Comparison of ENCODE assay signal across 18 mouse cellular contexts in genomic region chr5:149503423-149504175, GRCm38 (mm10). TPM values are rescaled to one million over a fixed set of nuclear protein-coding genes. Genes with fewer than 3 reads are reported as not detected.
A peak's percentile ranks its signal among the peaks of the same experiment; 100 is the strongest.
DNase-seq lines count a peak whose midpoint lies in the region; ATAC-seq and TF ChIP-seq lines count a peak whose summit lies in the region.
"Had no signal": no experiment of that assay in that cellular context is flagged by ENCODE, and none has a peak within 500 bp of the region (broad histone marks: within the 10 kb centered on the region; RNA-seq: fewer than 3 reads in every experiment).

No protein-coding gene starts in this region.

- H3K9me3 ChIP-seq in forebrain, postnatal 0 days (ENCODE audit: low read length): no peaks in the 10 kb centered on the region
- H3K9me3 ChIP-seq in hindbrain, postnatal 0 days (ENCODE audit: low read length): no peaks in the 10 kb centered on the region
- H3K9me3 ChIP-seq in midbrain, embryonic 16.5 days (replicated peaks; ENCODE audit: control insufficient read depth, low read length, poor library complexity, severe bottlenecking): no peaks in the 10 kb centered on the region
- H3K9me3 ChIP-seq: embryonic facial prominence, embryonic 10.5 days; limb, embryonic 13.5 days had no signal

- peak; percentile 79 for ATAC-seq in forebrain, postnatal 0 days
- peak; percentile 39; the same call in 1 of the 2 replicates for ATAC-seq in hindbrain, postnatal 0 days
- ATAC-seq in midbrain, embryonic 16.5 days: no peak
- ATAC-seq in megakaryocyte, adult 5-6 weeks (ENCODE audit: poor library complexity, severe bottlenecking): no peak
- ATAC-seq: Patski had no signal

- no peak overlapping the region for H3K9ac ChIP-seq in forebrain, postnatal 0 days
- H3K9ac ChIP-seq in hindbrain, postnatal 0 days (replicated peaks; ENCODE audit: low read length): no peak overlapping the region
- no peak overlapping the region for H3K9ac ChIP-seq in midbrain, embryonic 16.5 days (ENCODE audit: low read depth, low read length)
- H3K9ac ChIP-seq: limb, embryonic 13.5 days had no signal

- TF ChIP-seq CTCF in forebrain, postnatal 0 days (IDR thresholded peaks at IDR 0.05; ENCODE audit: low read depth): no peak
- no peak for TF ChIP-seq CTCF in hindbrain, postnatal 0 days (IDR thresholded peaks at IDR 0.05; ENCODE audit: low read depth)

- DNase-seq in left cerebral cortex, postnatal 4 days: peak; percentile 59
- DNase-seq in left cerebral cortex, adult 11 months (ENCODE audit: low spot score): no peak
- peak; percentile 75 for DNase-seq in forebrain, postnatal 0 days
- DNase-seq in hindbrain, postnatal 0 days (ENCODE audit: low spot score): peak; percentile 43
- no peak for DNase-seq in kidney, adult 9 months
- DNase-seq in liver: no peak
- DNase-seq: adrenal gland, adult 8-10 months; heart, adult 18-20 months; lung, adult 2 months; thymus, adult 18-20 months had no signal

- WGBS in forebrain, postnatal 0 days: 36% methylated on average over 23 of the region's 23 CpGs
- 50% methylated on average over 23 of the region's 23 CpGs for WGBS in hindbrain, postnatal 0 days
- 50% methylated on average over 23 of the region's 23 CpGs for WGBS in midbrain, embryonic 16.5 days

- peak overlapping the region; percentile 81 for H3K27ac ChIP-seq in forebrain, postnatal 0 days (ENCODE audit: low read depth, low read length)
- peak overlapping the region; percentile 62 for H3K27ac ChIP-seq in hindbrain, postnatal 0 days
- H3K27ac ChIP-seq in midbrain, embryonic 16.5 days (ENCODE audit: low read length): peak overlapping the region; percentile 32
- H3K27ac ChIP-seq: embryonic facial prominence, embryonic 10.5 days; kidney, postnatal 0 days; limb, embryonic 13.5 days had no signal

- H3K36me3 ChIP-seq in forebrain, postnatal 0 days (ENCODE audit: insufficient read depth): no peaks in the 10 kb centered on the region
- no peaks in the 10 kb centered on the region for H3K36me3 ChIP-seq in hindbrain, postnatal 0 days (ENCODE audit: insufficient read depth, low read length)
- H3K36me3 ChIP-seq in midbrain, embryonic 16.5 days (ENCODE audit: control insufficient read depth, insufficient read depth, low read length): no peaks in the 10 kb centered on the region
- H3K36me3 ChIP-seq: embryonic facial prominence, embryonic 10.5 days; limb, embryonic 13.5 days had no signal

- no peaks in the 10 kb centered on the region for H3K27me3 ChIP-seq in forebrain, postnatal 0 days (ENCODE audit: insufficient read depth, low read length)
- H3K27me3 ChIP-seq in hindbrain, postnatal 0 days (ENCODE audit: insufficient read depth, low read length): no peaks in the 10 kb centered on the region
- no peaks in the 10 kb centered on the region for H3K27me3 ChIP-seq in midbrain, embryonic 16.5 days (ENCODE audit: control insufficient read depth, insufficient read depth, low read depth, low read length)
- H3K27me3 ChIP-seq: CH12.LX; limb, embryonic 13.5 days; Patski had no signal

- H3K4me3 ChIP-seq in forebrain, postnatal 0 days (ENCODE audit: low read depth, low read length): no peak overlapping the region
- no peak overlapping the region for H3K4me3 ChIP-seq in hindbrain, postnatal 0 days (ENCODE audit: low read length)
- H3K4me3 ChIP-seq in midbrain, embryonic 16.5 days (ENCODE audit: low read depth, low read length): no peak overlapping the region
- H3K4me3 ChIP-seq: embryonic facial prominence, embryonic 10.5 days; limb, embryonic 13.5 days had no signal

- intact Hi-C loops in left cerebral cortex, postnatal 4 days (cut with DNase I): no loop called here

- peaks cover 7% of the 10 kb centered on the region for H3K4me1 ChIP-seq in forebrain, postnatal 0 days (ENCODE audit: insufficient read depth)
- H3K4me1 ChIP-seq in hindbrain, postnatal 0 days (ENCODE audit: insufficient read depth, low read length): peaks cover 8% of the 10 kb centered on the region; the same call in 1 of the 2 replicates
- H3K4me1 ChIP-seq in midbrain, embryonic 16.5 days (ENCODE audit: control insufficient read depth, insufficient read depth, low read length): peaks cover 11% of the 10 kb centered on the region; the same call in 1 of the 2 replicates
- H3K4me1 ChIP-seq: limb, embryonic 13.5 days had no signal

- peak overlapping the region; percentile 18 for H3K4me2 ChIP-seq in forebrain, postnatal 0 days (ENCODE audit: low read depth)
- H3K4me2 ChIP-seq in hindbrain, postnatal 0 days (ENCODE audit: low read depth, low read length): 0 out of 2 replicates have a peak overlapping the region, but pooled peaks have one; percentile 7
- peak overlapping the region; percentile 8; the same call in 1 of the 2 replicates for H3K4me2 ChIP-seq in midbrain, embryonic 16.5 days (ENCODE audit: low read length)
- H3K4me2 ChIP-seq: limb, embryonic 13.5 days had no signal

RNA-seq across cellular contexts. Expression of gene Wdr95, which starts 24.9 kb away (rescaled TPM):
- under 1 TPM in 1 of 2 experiments, not detected in 1; 0.85 TPM for total RNA-seq in left cerebral cortex, postnatal 4 days (2021)
- 0.15 and 0.38 TPM in 2 replicates for total RNA-seq in forebrain, postnatal 0 days (2014; rRNA removed)
- polyA plus RNA-seq in forebrain, postnatal 0 days (2015; fragmentation: Nextera tagmentation; extraction: Ambion mirVana): 0.45 and 0.84 TPM in 2 replicates
- total RNA-seq in hindbrain, postnatal 0 days (2014; rRNA removed): not detected in 2 replicates
- 0.19 and 0.24 TPM in 2 replicates for polyA plus RNA-seq in hindbrain, postnatal 0 days (2015; fragmentation: Nextera tagmentation; extraction: Ambion mirVana)
- polyA plus RNA-seq in midbrain, embryonic 16.5 days (2015; fragmentation: Nextera tagmentation; extraction: Ambion mirVana): 0.11 and 0.33 TPM in 2 replicates
- 0.40 and 1.2 TPM in 2 replicates for total RNA-seq in megakaryocyte, adult 5-6 weeks (2015)
- 0.15 and 0.65 TPM in 2 replicates for total RNA-seq in megakaryocyte, adult 5-6 weeks (2017)
- total RNA-seq: CH12.LX; heart, adult 18-20 months; hematopoietic stem cell, adult 5-6 weeks had no signal
- polyA plus RNA-seq: embryonic facial prominence, embryonic 10.5 days had no signal

Comparison
In these comparisons a context has a peak if more than half of its experiments do, and no peak if none do; other contexts are left out.
1. DNase-seq: peak in left cerebral cortex, postnatal 4 days (single experiment), forebrain, postnatal 0 days (single experiment) and hindbrain, postnatal 0 days (single experiment); none in left cerebral cortex, adult 11 months (single experiment), kidney, adult 9 months (single experiment) and liver (single experiment).
2. ATAC-seq: peak in forebrain, postnatal 0 days (single experiment) and hindbrain, postnatal 0 days (single experiment); none in midbrain, embryonic 16.5 days (single experiment) and megakaryocyte, adult 5-6 weeks (single experiment).
3. Peak in every context shown above with its lines, with median percentiles within 50 percentile points of each other: H3K27ac ChIP-seq and H3K4me2 ChIP-seq.